Mouse (Mus musculus) hindbrain, embryonic 11.5 days (tissue): ENCODE measurements at regions not wholly inside any gene's neighbourhood (a gene's known extent, or its start where the extent isn't known, plus 50 kb on each side); places are given as distances from the start of the nearest gene placed in this dataset.
A peak's percentile ranks its signal among the peaks of the same experiment; 100 is the strongest.

Source experiments
- ATAC-seq: fragments of 200-750 bp; cut with Nextera tagmentation; 2 replicates; pipeline ENCODE4 v1.8.0; 2017; ENCODE audit warnings: mild to moderate bottlenecking, moderate TSS enrichment, moderate library complexity; ENCODE audit not compliant: low FRiP score
- DNase-seq: peaks from one replicate; pipeline ENCODE4 v3.0.0-alpha.2; 2015; ENCODE audit warnings: low spot score
- H3K27ac ChIP-seq: fragments of 300-500 bp; sonication (generic); 2 replicates; pipeline ENCODE4 v1.5.1; 2014; ENCODE audit warnings: mild to moderate bottlenecking, low read depth, low read length
- H3K27me3 ChIP-seq: fragments of 300-500 bp; sonication (generic); 2 replicates; pipeline ENCODE4 v1.6.1; 2014; ENCODE audit warnings: mild to moderate bottlenecking, low read length, moderate library complexity, mixed read lengths; ENCODE audit not compliant: control insufficient read depth, insufficient read depth
- H3K36me3 ChIP-seq: fragments of 300-500 bp; sonication (generic); 2 replicates; pipeline ENCODE4 v1.6.1; 2014; ENCODE audit warnings: mild to moderate bottlenecking, low read length, moderate library complexity, mixed read lengths; ENCODE audit not compliant: control insufficient read depth, insufficient read depth
- H3K4me1 ChIP-seq: fragments of 300-500 bp; sonication (generic); replicated peaks from 2 replicates; pipeline ENCODE4 v1.6.1; 2014; ENCODE audit warnings: low read length, mixed read lengths; ENCODE audit not compliant: control insufficient read depth, insufficient read depth
- H3K4me2 ChIP-seq: fragments of 300-500 bp; sonication (generic); replicated peaks from 2 replicates; pipeline ENCODE4 v1.6.1; 2014; ENCODE audit warnings: mild to moderate bottlenecking, low read depth, low read length
- H3K4me3 ChIP-seq: fragments of 300-500 bp; sonication (generic); 2 replicates; pipeline ENCODE4 v1.5.1; 2014; ENCODE audit warnings: low read depth, low read length
- H3K9ac ChIP-seq: fragments of 300-500 bp; sonication (generic); 2 replicates; pipeline ENCODE4 v1.6.1; 2014; ENCODE audit warnings: low read depth, low read length
- H3K9me3 ChIP-seq: fragments of 300-500 bp; sonication (generic); 2 replicates; pipeline ENCODE4 v1.6.1; 2016; ENCODE audit warnings: low read length; ENCODE audit not compliant: control insufficient read depth
- WGBS: fragments of 180-500 bp; shearing (Covaris S2); extraction: QIAGEN DNeasy Blood & Tissue Kit; methylation state at CpG from one replicate; pipeline ENCODE4 v1.1.7; 2014; 5-methylcytosine and 5-hydroxymethylcytosine counted together

DNA sequence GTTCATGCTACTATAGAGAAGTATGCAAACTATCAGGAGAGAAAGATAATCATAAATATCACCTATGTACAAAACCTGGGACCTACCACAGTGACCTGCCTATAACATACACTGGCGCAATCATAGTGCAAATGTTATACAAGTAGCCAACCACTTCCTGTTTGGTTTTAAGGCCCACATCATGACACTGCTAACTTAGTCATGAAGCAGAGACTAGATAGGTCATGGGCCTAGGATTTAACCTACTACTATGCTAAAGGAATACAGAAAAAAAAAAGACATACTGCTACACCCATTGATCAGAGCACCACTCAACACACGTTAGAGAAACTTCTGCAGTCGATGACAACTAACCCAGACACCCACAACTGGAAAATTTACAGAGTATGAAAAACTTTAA lies 498.6 kb upstream of the Acvr2a start:
- no peaks in the 10 kb centered on the region for H3K36me3 ChIP-seq
- 94% methylated on average over 3 of the region's 3 CpGs for WGBS
- H3K4me2 ChIP-seq = no peak overlapping the region
- H3K9ac ChIP-seq = no peak overlapping the region
- H3K27me3 ChIP-seq = no peaks in the 10 kb centered on the region
- no peak overlapping the region for H3K27ac ChIP-seq
- no peaks in the 10 kb centered on the region for H3K9me3 ChIP-seq
- 0 out of 2 replicates have a peak, but pooled peaks cover 3% of the 10 kb centered on the region for H3K4me1 ChIP-seq
- no peak for DNase-seq
- no peak overlapping the region for H3K4me3 ChIP-seq
- ATAC-seq = no peak

DNA sequence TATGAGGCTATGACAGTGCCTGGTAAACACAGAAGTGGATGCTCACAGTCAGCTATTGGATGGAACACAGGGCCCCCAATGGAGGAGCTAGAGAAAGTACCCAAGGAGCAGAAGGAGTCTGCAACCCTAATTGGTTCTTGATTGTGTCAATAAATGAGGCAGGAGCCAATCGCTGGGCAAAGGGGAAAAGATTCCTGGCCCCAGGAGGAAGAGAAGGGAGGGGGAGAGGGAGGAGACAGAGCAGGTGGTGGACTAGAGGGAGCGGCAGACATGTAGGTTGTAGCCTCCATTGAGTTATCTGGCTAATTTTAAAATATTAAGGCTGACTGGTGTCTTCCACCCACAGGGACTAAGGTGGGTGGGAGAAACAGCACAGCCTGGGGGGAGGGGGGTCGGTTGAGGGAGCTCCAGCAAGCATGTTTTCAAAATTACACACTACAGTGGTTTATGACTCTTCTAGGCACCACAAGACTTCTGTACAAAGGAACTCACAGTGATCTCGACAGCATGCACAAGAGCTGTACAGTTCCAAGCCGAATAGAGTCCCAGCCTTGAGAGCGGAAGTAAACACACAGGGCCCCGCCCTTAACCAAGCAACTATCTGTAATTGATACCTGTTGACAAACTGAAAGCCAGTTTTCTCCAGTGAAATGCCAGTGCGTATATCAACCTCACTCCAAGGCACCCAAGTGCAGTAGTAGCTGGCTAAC lies 497.6 kb upstream of the Acvr2a start:
- WGBS = 85% methylated on average over 8 of the region's 8 CpGs
- Histone ChIP-seq H3K4me2 (no peak overlapping the region), H3K36me3 (no peaks in the 10 kb centered on the region), H3K4me1 (0 out of 2 replicates have a peak, but pooled peaks cover 3% of the 10 kb centered on the region), H3K4me3 (no peak overlapping the region), H3K27me3 (no peaks in the 10 kb centered on the region), H3K9me3 (no peaks in the 10 kb centered on the region), H3K27ac (no peak overlapping the region), H3K9ac (no peak overlapping the region)
- DNase-seq = no peak
- no peak for ATAC-seq

DNA sequence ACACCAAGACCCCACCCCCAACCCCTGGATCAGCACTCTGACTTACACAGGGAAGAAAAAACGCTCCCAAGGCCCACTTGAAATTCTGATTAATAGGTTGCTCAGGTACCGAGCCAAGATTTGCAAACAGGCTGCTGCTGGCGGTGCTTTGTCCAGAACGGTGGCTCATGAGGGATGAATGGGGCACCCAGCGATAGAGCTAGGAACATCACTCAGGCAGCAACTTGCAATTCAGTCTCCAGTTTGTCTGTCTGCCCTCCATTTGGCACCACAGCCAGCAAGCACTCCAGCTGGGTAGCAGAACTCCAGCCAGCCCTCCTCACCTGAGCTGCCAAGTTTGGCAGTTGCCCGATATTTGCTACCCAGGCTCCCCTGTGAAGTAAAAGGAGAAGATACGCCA lies 496.1 kb upstream of the Acvr2a start:
- Histone ChIP-seq H3K4me2 (no peak overlapping the region), H3K9ac (no peak overlapping the region)

DNA sequence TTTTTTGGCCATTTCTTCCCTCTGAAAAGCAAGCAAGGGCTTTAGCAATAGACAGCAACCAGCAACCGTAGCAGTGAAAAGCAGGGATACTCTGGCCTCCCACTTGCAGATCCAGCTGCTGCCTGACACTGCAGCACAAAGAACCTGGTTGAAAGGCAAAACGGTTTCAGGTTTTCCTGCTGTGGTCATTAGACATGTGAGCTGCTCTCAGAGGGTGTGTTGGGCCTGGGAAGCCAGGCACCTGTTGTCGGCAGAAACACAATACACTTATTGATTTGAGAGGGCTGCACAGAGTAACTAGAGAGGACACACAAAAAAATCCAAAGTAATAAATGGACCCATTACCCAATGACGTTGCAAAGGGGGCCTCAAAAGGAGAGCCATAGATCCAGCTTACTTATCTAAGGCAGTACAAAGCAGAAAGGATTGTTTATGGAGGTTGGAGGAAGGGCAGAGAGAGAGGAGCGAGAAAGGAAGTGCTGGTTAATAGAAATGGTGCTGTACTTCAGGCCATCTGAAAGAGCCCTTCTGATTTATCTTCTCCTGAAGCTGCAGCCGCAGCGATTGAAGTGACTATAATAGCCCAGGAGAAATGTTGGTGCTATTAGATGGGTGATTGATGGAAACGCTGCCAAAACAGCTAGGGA lies 495.4 kb upstream of the Acvr2a start:
- Histone ChIP-seq H3K9me3 (no peaks in the 10 kb centered on the region), H3K27me3 (no peaks in the 10 kb centered on the region), H3K36me3 (no peaks in the 10 kb centered on the region), H3K27ac (peak overlapping the region; percentile 10; the same call in 1 of the 2 replicates), H3K4me2 (no peak overlapping the region), H3K4me3 (no peak overlapping the region), H3K4me1 (0 out of 2 replicates have a peak, but pooled peaks cover 3% of the 10 kb centered on the region), H3K9ac (no peak overlapping the region)
- ATAC-seq = peak; percentile 74
- 35% methylated on average over 8 of the region's 8 CpGs for WGBS
- peak; percentile 24 for DNase-seq

More for the DNA sequence above, 496.1 kb upstream of the Acvr2a start:
- peak; percentile 23; the same call in 1 of the 2 replicates for ATAC-seq
- H3K9me3 ChIP-seq = no peaks in the 10 kb centered on the region
- H3K36me3 ChIP-seq = no peaks in the 10 kb centered on the region
- WGBS = 56% methylated on average over 7 of the region's 7 CpGs
- peak overlapping the region; percentile 19; the same call in 1 of the 2 replicates for H3K27ac ChIP-seq
- peak; percentile 5 for DNase-seq
- 0 out of 2 replicates have a peak, but pooled peaks cover 3% of the 10 kb centered on the region for H3K4me1 ChIP-seq
- H3K4me3 ChIP-seq = no peak overlapping the region
- no peaks in the 10 kb centered on the region for H3K27me3 ChIP-seq

DNA sequence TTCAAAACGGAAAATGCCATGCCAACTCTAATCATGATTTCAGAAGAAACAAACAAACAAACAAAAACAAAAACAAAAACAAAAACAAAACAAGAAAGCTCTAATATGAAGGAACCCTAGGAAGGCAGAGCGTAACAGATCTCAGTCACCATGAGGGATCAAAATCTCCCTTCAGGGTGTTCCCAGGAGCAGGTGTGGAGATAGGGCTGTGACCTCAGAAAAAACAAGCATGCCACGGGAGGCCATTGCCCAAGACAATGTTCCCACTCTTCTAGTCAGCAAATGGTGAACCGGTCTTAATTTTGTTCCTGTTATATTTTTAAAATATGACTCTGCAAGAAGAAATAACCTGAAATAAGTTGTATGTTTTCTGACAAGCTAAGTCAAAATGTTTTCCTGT lies 492.4 kb upstream of the Acvr2a start:
- H3K9ac ChIP-seq = no peak overlapping the region
- H3K9me3 ChIP-seq = no peaks in the 10 kb centered on the region
- H3K36me3 ChIP-seq = no peaks in the 10 kb centered on the region
- no peak overlapping the region for H3K4me3 ChIP-seq
- H3K27ac ChIP-seq = no peak overlapping the region
- H3K4me2 ChIP-seq = no peak overlapping the region
- ATAC-seq (no peak), DNase-seq (no peak)
- 88% methylated on average over 4 of the region's 4 CpGs for whole genome bisulfite sequencing
- no peaks in the 10 kb centered on the region for H3K27me3 ChIP-seq
- H3K4me1 ChIP-seq = 0 out of 2 replicates have a peak, but pooled peaks cover 3% of the 10 kb centered on the region

DNA sequence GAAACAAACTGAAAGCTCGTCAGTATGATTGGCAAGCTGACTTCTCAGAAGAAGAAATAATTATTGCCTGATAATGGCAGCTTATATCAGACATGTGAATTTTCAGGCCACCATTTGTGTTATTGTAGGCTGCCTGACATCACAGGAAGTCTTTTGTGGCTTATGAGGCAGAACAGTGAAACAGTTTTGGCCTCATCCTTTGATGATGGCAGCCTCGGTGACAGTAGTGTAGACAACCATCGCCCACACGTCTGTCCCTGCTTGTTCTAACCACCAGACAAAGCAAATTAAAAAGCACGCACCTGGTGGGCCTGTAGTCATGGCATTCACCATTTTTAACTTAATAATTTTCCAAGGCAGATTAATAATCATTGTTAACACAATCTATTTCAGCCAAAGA lies 491.6 kb upstream of the Acvr2a start:
- Histone ChIP-seq H3K36me3 (no peaks in the 10 kb centered on the region), H3K9me3 (no peaks in the 10 kb centered on the region), H3K9ac (no peak overlapping the region), H3K4me2 (no peak overlapping the region), H3K27me3 (no peaks in the 10 kb centered on the region), H3K4me1 (0 out of 2 replicates have a peak, but pooled peaks cover 3% of the 10 kb centered on the region), H3K27ac (no peak overlapping the region), H3K4me3 (no peak overlapping the region)
- DNase-seq (no peak), ATAC-seq (no peak)
- 80% methylated on average over 5 of the region's 5 CpGs for WGBS

DNA sequence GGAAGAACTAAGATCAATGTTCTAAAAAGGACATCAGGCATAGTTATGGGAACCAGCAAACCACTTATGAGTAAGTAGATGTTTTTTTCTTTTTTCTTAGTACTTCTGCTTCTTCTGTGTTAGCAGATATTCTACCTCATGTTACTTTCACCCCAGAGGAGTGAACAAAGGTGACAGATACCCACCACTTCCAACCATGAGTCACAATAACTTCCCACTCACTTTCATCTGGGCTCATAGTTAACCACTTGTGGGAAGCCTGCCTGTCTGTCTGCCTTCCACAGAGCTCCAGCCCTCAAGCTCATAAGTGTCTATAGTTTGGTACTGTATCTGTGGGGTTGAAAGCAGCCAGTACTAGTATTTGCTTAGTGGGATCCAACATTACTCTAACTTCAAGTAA lies 485.7 kb upstream of the Acvr2a start:
- H3K9ac ChIP-seq = no peak overlapping the region
- no peaks in the 10 kb centered on the region for H3K36me3 ChIP-seq
- ATAC-seq (no peak), DNase-seq (no peak)
- H3K27me3 ChIP-seq = no peaks in the 10 kb centered on the region
- H3K27ac ChIP-seq = no peak overlapping the region
- no peaks in the 10 kb centered on the region for H3K4me1 ChIP-seq
- no peak overlapping the region for H3K4me3 ChIP-seq
- H3K9me3 ChIP-seq = no peaks in the 10 kb centered on the region
- H3K4me2 ChIP-seq = no peak overlapping the region

DNA sequence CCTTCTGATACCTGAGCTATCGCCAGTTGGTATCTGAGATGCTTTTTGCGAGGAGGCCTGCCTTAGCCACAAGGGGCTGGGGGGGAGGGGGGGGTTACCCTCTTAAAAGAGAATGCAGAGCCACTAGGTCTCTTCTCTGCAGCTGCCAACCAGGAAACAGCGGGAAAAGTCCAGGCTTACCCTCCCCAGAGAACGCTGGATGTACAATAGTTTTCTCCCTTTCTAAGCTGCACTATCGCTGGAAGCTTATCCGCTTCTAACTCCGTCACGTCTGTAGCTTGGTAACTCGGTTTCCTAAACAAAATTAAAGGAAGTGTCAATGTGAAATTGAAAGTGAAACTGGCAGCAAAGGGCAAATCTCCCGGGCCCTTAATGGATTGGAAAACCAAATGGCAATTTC lies 481.1 kb upstream of the Acvr2a start:
- Histone ChIP-seq H3K27me3 (no peaks in the 10 kb centered on the region), H3K4me2 (no peak overlapping the region), H3K4me1 (no peaks in the 10 kb centered on the region), H3K9me3 (no peaks in the 10 kb centered on the region), H3K27ac (no peak overlapping the region), H3K4me3 (no peak overlapping the region), H3K36me3 (no peaks in the 10 kb centered on the region), H3K9ac (no peak overlapping the region)
- ATAC-seq (no peak), DNase-seq (peak; percentile 10)
- 61% methylated on average over 10 of the region's 10 CpGs for WGBS

DNA sequence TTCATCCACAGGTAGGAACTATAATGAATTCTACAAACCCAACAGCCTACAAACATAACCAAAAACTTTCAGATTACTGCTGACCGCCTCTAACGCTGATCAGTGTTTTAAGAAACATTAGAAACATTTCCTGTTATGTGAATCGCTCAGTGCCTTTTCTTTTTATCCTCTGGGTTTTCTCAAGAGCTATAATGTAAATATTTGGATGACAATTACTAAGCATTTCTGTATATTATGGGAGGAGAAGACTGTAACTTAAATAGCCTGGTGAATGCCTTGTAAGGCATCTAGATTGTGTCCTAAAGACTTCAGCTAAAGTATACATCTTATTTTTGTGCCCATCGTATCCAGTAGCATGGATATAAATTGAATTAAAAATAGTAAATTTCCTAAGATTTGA lies 465.9 kb upstream of the Acvr2a start:
- ATAC-seq (no peak), DNase-seq (no peak)
- Histone ChIP-seq H3K4me2 (no peak overlapping the region), H3K9ac (no peak overlapping the region), H3K27me3 (no peaks in the 10 kb centered on the region), H3K9me3 (no peaks in the 10 kb centered on the region), H3K36me3 (no peaks in the 10 kb centered on the region), H3K4me3 (no peak overlapping the region), H3K27ac (no peak overlapping the region), H3K4me1 (no peaks in the 10 kb centered on the region)
- WGBS = 85% methylated on average over 4 of the region's 4 CpGs
